Mouse (Mus musculus) E14TG2a.4 (cell line): ENCODE data around the gene Psmb6.

ENCODE experiments used
- CTCF ChIP-seq: conservative IDR thresholded peaks from 2 replicates; pipeline ENCODE4 v1.5.1; 2014; ENCODE audit warnings: low read length
- NANOG ChIP-seq: IDR thresholded peaks from 2 replicates; pipeline ENCODE4 v1.6.1; 2014; ENCODE audit warnings: borderline replicate concordance, low read length, mixed read lengths

DNA sequence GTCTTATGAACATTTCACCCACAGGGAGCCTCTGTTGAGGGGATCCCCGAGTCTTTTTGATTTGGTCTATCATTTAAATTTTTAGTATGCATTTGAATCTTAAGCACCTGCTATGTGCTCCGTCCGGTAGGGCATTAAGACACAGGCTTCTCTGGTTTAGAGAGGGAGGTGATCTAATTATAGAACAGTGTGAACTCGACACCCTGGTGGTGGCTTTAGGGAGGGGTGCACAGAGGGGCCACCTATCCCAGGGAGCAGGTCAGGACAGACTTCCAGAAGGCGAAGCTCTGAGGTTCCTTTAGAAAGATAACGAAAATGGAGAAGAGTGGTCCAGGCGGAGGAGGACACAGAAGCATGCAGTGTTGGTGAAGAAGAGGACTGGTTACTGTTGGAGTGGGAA, 19.3 kb downstream of the Psmb6 start:
- TF ChIP-seq CTCF = no peak
- TF ChIP-seq NANOG = no peak
